Mouse (Mus musculus) kidney, adult 2 months (tissue): ENCODE measurements at regions not wholly inside any gene's neighbourhood (a gene's known extent, or its start where the extent isn't known, plus 50 kb on each side); places are given as distances from the start of the nearest gene placed in this dataset.

Source experiments
- DNase-seq: peaks from one replicate; pipeline ENCODE4 v3.0.0; 2021
- H3K27ac ChIP-seq: fragments of 200-500 bp; 2 replicates; pipeline ENCODE4 v1.5.1; 2012; ENCODE audit warnings: low read depth, low read length, control low read depth, inconsistent platforms; ENCODE audit not compliant: insufficient read depth
- H3K27me3 ChIP-seq: fragments of 200-500 bp; replicated peaks from 2 replicates; pipeline ENCODE4 v1.6.1; 2012; ENCODE audit warnings: mild to moderate bottlenecking, moderate library complexity, low read length, inconsistent platforms; ENCODE audit not compliant: control insufficient read depth, insufficient read depth
- H3K36me3 ChIP-seq: fragments of 200-500 bp; 2 replicates; pipeline ENCODE4 v1.6.1; 2012; ENCODE audit warnings: mild to moderate bottlenecking, moderate library complexity, low read length, inconsistent platforms; ENCODE audit not compliant: control insufficient read depth, insufficient read depth
- H3K4me1 ChIP-seq: fragments of 200-500 bp; 2 replicates; pipeline ENCODE4 v1.6.1; 2011; ENCODE audit warnings: low read length; ENCODE audit not compliant: control insufficient read depth, insufficient read depth
- H3K4me3 ChIP-seq: fragments of 200-500 bp; 2 replicates; pipeline ENCODE4 v1.5.1; 2011; ENCODE audit warnings: mild to moderate bottlenecking, low read depth, low read length, control low read depth; ENCODE audit not compliant: insufficient read depth
- CTCF ChIP-seq: fragments of 200-500 bp; conservative IDR thresholded peaks from 2 replicates; pipeline ENCODE4 v1.5.1; 2011; ENCODE audit warnings: low read depth, mild to moderate bottlenecking, control low read depth, low read length, moderate library complexity, mixed read lengths; ENCODE audit not compliant: insufficient read depth, insufficient read length
- POLR2A ChIP-seq: fragments of 200-500 bp; IDR thresholded peaks from one replicate; pipeline ENCODE4 v1.6.1; 2011; ENCODE audit warnings: low read depth, low read length, control low read depth
- WGBS: fragments of 180-500 bp; shearing (Covaris S2); methylation state at CpG from one replicate; pipeline ENCODE4 v1.1.7; 2018; 5-methylcytosine and 5-hydroxymethylcytosine counted together

- Histone ChIP-seq H3K27ac (no peak overlapping the region), H3K4me1 (no peaks in the 10 kb centered on the region), H3K36me3 (no peaks in the 10 kb centered on the region), H3K27me3 (no peaks in the 10 kb centered on the region), H3K4me3 (no peak overlapping the region)
- DNase-seq, result no peak
- 37% methylated on average over 4 of the region's 4 CpGs for WGBS
- TF ChIP-seq CTCF (no peak), POLR2A (no peak)
Measured at GRCm38 (mm10) chr13:26865930-26866555, 96.1 kb upstream of the Hdgfl1 start.

GRCm38 (mm10) chr13:26867794-26868193, 97.8 kb upstream of the Hdgfl1 start:
- Histone ChIP-seq H3K27me3 (no peaks in the 10 kb centered on the region), H3K4me1 (no peaks in the 10 kb centered on the region), H3K27ac (no peak overlapping the region), H3K4me3 (no peak overlapping the region), H3K36me3 (no peaks in the 10 kb centered on the region)
- no peak for DNase-seq
- WGBS, result 59% methylated on average over 3 of the region's 3 CpGs
- TF ChIP-seq POLR2A (no peak), CTCF (no peak)

- Histone ChIP-seq H3K4me3 (no peak overlapping the region), H3K36me3 (no peaks in the 10 kb centered on the region), H3K4me1 (no peaks in the 10 kb centered on the region), H3K27ac (peak overlapping the region; percentile 46), H3K27me3 (no peaks in the 10 kb centered on the region)
- WGBS, result 34% methylated on average over 7 of the region's 7 CpGs
- DNase-seq, result peak; percentile 74
- TF ChIP-seq POLR2A, result no peak
- no peak for TF ChIP-seq CTCF
Measured at GRCm38 (mm10) chr13:26916477-26916876, 140.9 kb upstream of the Prl start.

GRCm38 (mm10) chr13:26932695-26933438, 124.5 kb upstream of the Prl start:
- no peaks in the 10 kb centered on the region; the same call in 1 of the 2 replicates for H3K27me3 ChIP-seq
- H3K36me3 ChIP-seq, result no peaks in the 10 kb centered on the region
- peak; percentile 30 for DNase-seq
- H3K27ac ChIP-seq, result no peak overlapping the region
- H3K4me3 ChIP-seq, result no peak overlapping the region
- no peaks in the 10 kb centered on the region for H3K4me1 ChIP-seq
- 34% methylated on average over 4 of the region's 4 CpGs for WGBS
- TF ChIP-seq POLR2A (no peak), CTCF (no peak)

- Histone ChIP-seq H3K27me3 (no peaks in the 10 kb centered on the region; the same call in 1 of the 2 replicates), H3K27ac (no peak overlapping the region), H3K4me1 (no peaks in the 10 kb centered on the region), H3K36me3 (no peaks in the 10 kb centered on the region), H3K4me3 (no peak overlapping the region)
- WGBS, result 44% methylated on average over 5 of the region's 5 CpGs
- DNase-seq, result no peak
- TF ChIP-seq CTCF, result no peak
- TF ChIP-seq POLR2A, result no peak
Measured at GRCm38 (mm10) chr13:26933838-26934237, 123.5 kb upstream of the Prl start.

GRCm38 (mm10) chr13:26940436-26940835, 116.9 kb upstream of the Prl start:
- H3K27ac ChIP-seq, result no peak overlapping the region
- TF ChIP-seq CTCF (no peak), POLR2A (no peak)
- H3K36me3 ChIP-seq, result no peaks in the 10 kb centered on the region
- DNase-seq, result peak; percentile 8
- no peaks in the 10 kb centered on the region; the same call in 1 of the 2 replicates for H3K27me3 ChIP-seq
- H3K4me3 ChIP-seq, result no peak overlapping the region
- no peaks in the 10 kb centered on the region for H3K4me1 ChIP-seq

- WGBS, result 95% methylated on average over 3 of the region's 3 CpGs
- no peak for DNase-seq
- TF ChIP-seq CTCF (no peak), POLR2A (no peak)
Measured at GRCm38 (mm10) chr13:26944487-26944886, 112.9 kb upstream of the Prl start.

More at GRCm38 (mm10) chr13:26944487-26944886, 112.9 kb upstream of the Prl start:
- Histone ChIP-seq H3K4me3 (no peak overlapping the region), H3K4me1 (no peaks in the 10 kb centered on the region), H3K36me3 (no peaks in the 10 kb centered on the region), H3K27ac (no peak overlapping the region), H3K27me3 (no peaks in the 10 kb centered on the region)
